Mouse (Mus musculus) heart, embryonic 10.5 days (tissue): Measurements from ENCODE around the gene Gm10964. TPM values are rescaled to one million over a fixed set of nuclear protein-coding genes. Genes with fewer than 3 reads are reported as not detected.

Experiments used
- DNase-seq: peaks from one replicate; pipeline ENCODE4 v3.0.0-alpha.2; 2017; ENCODE audit warnings: low spot score
- H3K27ac ChIP-seq: fragments of 300-500 bp; sonication (generic); 2 replicates; pipeline ENCODE4 v1.5.1; 2016; ENCODE audit warnings: mild to moderate bottlenecking
- H3K27me3 ChIP-seq: fragments of 300-500 bp; sonication (generic); 2 replicates; pipeline ENCODE4 v1.6.1; 2016; ENCODE audit warnings: mild to moderate bottlenecking; ENCODE audit not compliant: poor library complexity, insufficient read depth, severe bottlenecking
- H3K36me3 ChIP-seq: fragments of 300-500 bp; sonication (generic); 2 replicates; pipeline ENCODE4 v1.6.1; 2016; ENCODE audit warnings: mild to moderate bottlenecking, moderate library complexity
- H3K4me1 ChIP-seq: fragments of 300-500 bp; sonication (generic); 2 replicates; pipeline ENCODE4 v1.6.1; 2016; ENCODE audit warnings: mild to moderate bottlenecking
- H3K4me3 ChIP-seq: fragments of 300-500 bp; sonication (generic); 2 replicates; pipeline ENCODE4 v1.5.1; 2016; ENCODE audit warnings: mild to moderate bottlenecking, moderate library complexity
- H3K9me3 ChIP-seq: fragments of 300-500 bp; sonication (generic); 2 replicates; pipeline ENCODE4 v1.6.1; 2016; ENCODE audit warnings: mild to moderate bottlenecking, moderate library complexity
- WGBS: fragments of 180-500 bp; shearing (Covaris S2); methylation state at CpG from one replicate; pipeline ENCODE4 v1.1.7; 2016; 5-methylcytosine and 5-hydroxymethylcytosine counted together
- polyA plus RNA-seq: library from polyadenylated mRNA; unstranded; fragments of >200 nt; fragmentation: Nextera tagmentation; extraction: Ambion mirVana; gene quantifications from 2 replicates; pipeline ENCODE4 v1.2.1, GENCODE M21; 2016

Gm10964 gene
- not detected in 2 replicates for polyA plus RNA-seq

DNA sequence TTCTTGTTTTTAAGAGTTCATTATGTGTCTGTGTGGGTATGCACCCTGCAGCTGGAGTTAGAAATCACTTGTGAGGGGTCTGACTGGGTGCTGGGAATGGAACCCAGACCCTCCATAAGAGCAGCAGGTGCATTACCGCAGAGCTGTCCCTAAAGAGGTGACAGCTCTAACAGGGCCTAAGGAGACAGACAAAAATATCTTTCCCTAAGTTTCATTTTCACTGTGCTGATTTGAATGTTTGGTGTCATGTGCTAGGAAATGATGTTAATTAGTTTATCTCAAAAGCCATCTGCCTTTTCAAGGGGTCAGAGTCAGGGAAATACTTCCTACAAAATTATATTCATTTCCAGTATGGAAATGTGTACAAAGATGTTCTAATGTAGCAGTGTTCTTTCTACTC is at the start of gene Gm10964:
TSS of gene Gm10964 (plus strand) at position 38 of the 400 bp plus-strand sequence.
- H3K4me3 ChIP-seq: peak within 1 kb of the TSS; percentile 53
- peak within 1 kb of the TSS; percentile 87 for H3K27ac ChIP-seq
- no peak for DNase-seq
- WGBS: 84% methylated on average over 1 of the region's 1 CpGs
- no peaks in the 10 kb centered on the region for H3K27me3 ChIP-seq
- H3K9me3 ChIP-seq: no peaks in the 10 kb centered on the region
- peaks cover 46% of the 10 kb centered on the region for H3K4me1 ChIP-seq
- H3K36me3 ChIP-seq: peaks cover 19% of the 10 kb centered on the region

DNA sequence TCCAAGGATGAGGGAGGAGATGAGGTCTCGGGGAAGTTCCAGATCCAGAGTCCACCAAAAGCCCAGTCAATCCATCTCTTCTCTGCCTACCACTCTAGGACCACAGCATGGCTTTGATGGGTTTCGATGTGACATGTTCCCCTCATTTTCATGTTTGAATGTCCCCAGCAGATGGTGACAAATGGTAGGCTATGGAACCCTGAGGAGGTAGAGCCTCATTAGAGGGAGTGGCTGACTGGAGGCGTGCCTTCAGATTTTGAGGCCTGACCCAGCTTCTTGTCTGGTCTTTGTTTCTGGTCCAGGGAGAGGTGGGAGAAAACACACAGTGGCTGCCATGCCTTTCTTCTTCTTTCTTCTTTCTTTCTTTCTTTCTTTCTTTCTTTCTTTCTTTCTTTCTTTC is 48.7 kb upstream of the Gm10964 start:
- no peak overlapping the region for H3K27ac ChIP-seq
- no peak for DNase-seq
- 59% methylated on average over 3 of the region's 3 CpGs for WGBS
- no peaks in the 10 kb centered on the region for H3K36me3 ChIP-seq
- H3K4me1 ChIP-seq: no peaks in the 10 kb centered on the region
- no peak overlapping the region for H3K4me3 ChIP-seq
- no peaks in the 10 kb centered on the region for H3K27me3 ChIP-seq
- no peaks in the 10 kb centered on the region for H3K9me3 ChIP-seq

DNA sequence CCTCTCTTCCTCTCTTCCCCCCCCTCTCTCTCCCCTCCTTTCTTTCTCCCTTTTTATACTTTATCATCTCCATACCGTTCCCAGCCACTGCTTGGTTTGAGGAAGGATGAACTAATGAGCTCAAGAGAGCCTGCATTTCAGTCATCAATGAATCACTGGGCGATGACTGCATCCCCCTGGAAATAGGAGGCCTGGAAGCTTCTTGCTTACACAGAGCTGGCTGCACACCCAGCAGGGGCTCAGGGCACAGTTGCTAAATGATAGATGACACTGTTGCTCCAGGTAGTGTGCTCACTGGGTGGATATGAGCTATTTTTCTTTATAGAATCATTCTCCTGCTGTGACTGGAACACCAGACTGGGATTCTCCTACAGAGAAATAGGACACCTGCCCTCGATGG is 43.6 kb upstream of the Gm10964 start:
- H3K27ac ChIP-seq: no peak overlapping the region
- H3K4me1 ChIP-seq: no peaks in the 10 kb centered on the region
- no peak overlapping the region for H3K4me3 ChIP-seq
- WGBS: 62% methylated on average over 3 of the region's 3 CpGs
- DNase-seq: no peak
- no peaks in the 10 kb centered on the region for H3K27me3 ChIP-seq
- H3K9me3 ChIP-seq: no peaks in the 10 kb centered on the region
- no peaks in the 10 kb centered on the region for H3K36me3 ChIP-seq

DNA sequence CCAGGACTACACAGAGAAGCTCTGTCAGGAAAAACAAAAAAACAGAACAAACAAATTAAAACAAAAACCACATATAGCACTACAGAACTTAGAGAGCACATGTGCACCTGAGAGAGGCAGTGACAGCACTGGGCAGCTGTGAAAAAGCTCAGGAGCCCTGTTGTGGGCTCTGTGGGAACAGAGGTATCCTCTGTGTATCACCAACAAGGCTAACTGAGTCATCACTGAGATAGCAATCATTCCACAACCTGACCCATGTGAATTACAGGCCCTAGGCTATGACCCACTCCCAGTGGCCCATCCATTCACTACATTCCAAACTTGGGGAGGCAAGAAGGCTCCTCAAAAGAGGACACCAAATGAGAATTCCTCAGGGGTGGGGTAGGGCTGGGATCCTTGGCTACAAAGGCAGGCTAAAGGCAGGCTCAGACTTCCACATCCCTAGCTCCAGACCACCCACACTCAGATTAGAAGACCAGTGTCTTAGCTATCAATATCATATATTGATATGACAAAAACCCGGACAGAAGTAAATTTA is 42.7 kb upstream of the Gm10964 start:
- H3K4me1 ChIP-seq: no peaks in the 10 kb centered on the region
- no peak overlapping the region for H3K4me3 ChIP-seq
- H3K27ac ChIP-seq: no peak overlapping the region
- DNase-seq: no peak
- H3K27me3 ChIP-seq: no peaks in the 10 kb centered on the region
- H3K36me3 ChIP-seq: no peaks in the 10 kb centered on the region
- WGBS: 83% methylated on average over 1 of the region's 1 CpGs
- no peaks in the 10 kb centered on the region for H3K9me3 ChIP-seq

DNA sequence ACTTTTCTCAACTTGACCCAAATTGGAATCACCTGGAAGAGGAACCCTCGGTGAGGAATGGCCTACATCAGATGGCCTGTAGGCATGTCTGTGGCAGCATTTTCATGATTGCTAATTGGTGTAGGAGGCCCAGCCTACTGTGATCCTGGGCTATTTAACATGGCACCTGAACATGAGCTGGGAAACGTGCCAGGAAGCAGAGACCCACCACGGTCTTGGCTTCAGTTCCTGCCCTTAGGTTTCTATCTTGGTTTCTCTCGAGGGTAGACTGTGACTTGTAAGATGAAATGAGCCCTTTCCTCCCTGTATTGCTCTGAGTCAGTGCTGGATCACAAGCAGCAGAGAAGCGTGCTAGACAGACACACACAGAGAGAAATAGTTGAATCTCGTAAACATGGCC is 34.5 kb upstream of the Gm10964 start:
- H3K27me3 ChIP-seq: no peaks in the 10 kb centered on the region; the same call in 1 of the 2 replicates
- H3K36me3 ChIP-seq: no peaks in the 10 kb centered on the region
- H3K27ac ChIP-seq: no peak overlapping the region
- 78% methylated on average over 6 of the region's 6 CpGs for WGBS
- H3K4me3 ChIP-seq: no peak overlapping the region
- no peak for DNase-seq
- H3K4me1 ChIP-seq: no peaks in the 10 kb centered on the region
- no peaks in the 10 kb centered on the region for H3K9me3 ChIP-seq

DNA sequence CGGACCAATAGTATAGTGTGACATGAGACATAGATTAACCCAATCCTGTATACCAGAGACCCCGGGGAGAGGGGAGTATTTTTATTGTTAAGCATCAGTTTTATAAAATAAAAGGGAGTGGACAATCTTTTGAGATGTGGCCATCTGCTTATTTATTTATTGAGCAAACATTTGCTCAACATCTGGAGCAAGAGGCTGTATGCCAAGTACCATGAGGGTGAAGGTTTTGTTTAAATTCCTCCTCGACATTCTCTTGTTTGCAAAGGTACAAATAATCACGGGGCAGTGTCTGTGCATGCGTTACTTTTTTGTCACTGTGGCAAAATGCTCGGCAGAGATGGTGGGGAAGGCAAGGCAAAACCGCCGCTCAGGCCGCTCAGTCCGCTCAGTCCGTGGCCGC is 33.7 kb upstream of the Gm10964 start:
- DNase-seq: no peak
- H3K9me3 ChIP-seq: no peaks in the 10 kb centered on the region
- 85% methylated on average over 12 of the region's 12 CpGs for WGBS

DNA sequence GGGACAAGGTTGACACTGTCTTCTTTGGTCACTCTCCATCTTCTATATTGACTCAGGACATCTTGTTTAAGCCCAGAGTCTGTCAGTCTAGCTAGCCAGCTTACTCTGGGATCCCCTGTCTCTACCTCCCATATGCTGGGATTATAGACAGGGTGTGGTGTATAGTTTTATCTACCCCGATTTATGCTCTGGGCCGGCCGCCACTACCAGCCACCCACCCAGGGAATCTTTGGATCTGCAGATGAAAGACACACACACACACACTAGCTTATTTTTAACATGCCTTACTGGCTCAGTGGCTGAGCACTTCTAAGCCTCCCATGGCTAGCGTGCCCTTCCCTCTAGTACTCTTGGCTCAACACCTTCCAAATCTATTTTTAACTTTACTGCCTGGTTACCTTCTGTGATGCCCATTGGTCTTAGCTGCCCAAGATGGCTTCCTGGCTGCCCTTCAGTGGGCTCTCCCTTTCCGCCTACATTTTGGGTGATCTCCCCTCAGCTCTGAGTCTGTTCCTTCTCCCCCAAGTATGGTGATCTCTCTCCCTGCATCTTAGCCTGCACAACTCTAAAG is 29.6 kb upstream of the Gm10964 start:
- 76% methylated on average over 5 of the region's 5 CpGs for WGBS
- DNase-seq: no peak
- H3K36me3 ChIP-seq: no peaks in the 10 kb centered on the region

More for the DNA sequence above, 33.7 kb upstream of the Gm10964 start:
- Histone ChIP-seq H3K27me3 (no peaks in the 10 kb centered on the region; the same call in 1 of the 2 replicates), H3K4me1 (no peaks in the 10 kb centered on the region), H3K36me3 (no peaks in the 10 kb centered on the region), H3K27ac (no peak overlapping the region), H3K4me3 (no peak overlapping the region)

DNA sequence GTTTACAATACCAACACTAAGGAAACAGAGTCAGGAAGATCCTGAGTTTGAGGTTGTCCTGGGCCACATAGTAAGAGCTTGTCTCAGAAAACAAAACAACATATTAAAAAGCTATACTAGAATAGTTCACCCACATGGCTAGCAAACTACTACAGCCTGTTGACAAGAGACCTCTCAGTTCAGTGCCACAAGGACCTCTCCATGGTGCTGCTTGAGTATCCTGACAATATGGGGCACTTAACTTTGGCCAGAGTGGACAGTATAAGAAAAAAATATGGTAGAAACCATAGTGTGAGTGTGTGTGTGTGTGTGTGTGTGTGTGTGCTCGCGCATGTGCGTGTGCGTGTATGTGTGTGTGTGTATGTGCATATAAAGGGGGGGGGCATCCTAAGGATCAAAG is 27.0 kb upstream of the Gm10964 start:
- DNase-seq: no peak
- 90% methylated on average over 4 of the region's 4 CpGs for WGBS
- peaks cover 9% of the 10 kb centered on the region; the same call in 1 of the 2 replicates for H3K4me1 ChIP-seq
- no peaks in the 10 kb centered on the region for H3K27me3 ChIP-seq
- no peak overlapping the region for H3K4me3 ChIP-seq
- no peaks in the 10 kb centered on the region for H3K9me3 ChIP-seq
- no peaks in the 10 kb centered on the region for H3K36me3 ChIP-seq
- H3K27ac ChIP-seq: no peak overlapping the region

More for the DNA sequence above, 29.6 kb upstream of the Gm10964 start:
- Histone ChIP-seq H3K4me3 (no peak overlapping the region), H3K9me3 (no peaks in the 10 kb centered on the region), H3K4me1 (no peaks in the 10 kb centered on the region), H3K27ac (no peak overlapping the region), H3K27me3 (no peaks in the 10 kb centered on the region; the same call in 1 of the 2 replicates)

DNA sequence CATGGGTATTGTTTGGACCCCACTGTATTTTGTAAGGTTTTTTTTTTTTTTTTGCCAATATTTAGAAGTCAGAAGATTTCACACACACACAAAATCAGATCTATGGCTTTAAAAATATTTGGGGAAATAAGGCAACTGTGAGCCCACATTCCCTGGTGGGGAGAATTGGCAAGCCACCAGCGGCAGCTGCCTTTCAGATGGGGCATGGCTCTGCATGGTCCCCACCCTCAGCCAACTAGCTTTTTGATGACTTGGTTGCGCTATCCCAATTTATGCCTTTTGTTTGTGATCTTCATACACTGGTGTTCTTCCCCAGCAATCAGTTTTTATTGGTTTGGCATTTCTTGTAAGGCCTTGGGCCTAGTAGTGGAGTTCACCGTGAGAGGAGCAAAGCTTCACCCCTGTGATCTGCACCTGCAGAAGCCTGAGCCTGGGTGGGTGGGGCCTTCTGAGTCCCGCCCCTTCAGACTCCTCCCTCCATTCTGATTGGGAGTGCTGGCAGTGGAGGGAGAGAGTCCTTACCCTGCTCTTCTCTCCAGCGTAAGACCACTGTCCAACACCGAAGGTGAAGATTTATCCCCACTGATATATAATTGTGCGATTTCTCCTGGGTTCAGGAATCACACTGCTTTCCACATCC is 24.8 kb upstream of the Gm10964 start:
- Histone ChIP-seq H3K4me3 (no peak overlapping the region), H3K36me3 (no peaks in the 10 kb centered on the region), H3K27ac (no peak overlapping the region), H3K9me3 (no peaks in the 10 kb centered on the region), H3K27me3 (no peaks in the 10 kb centered on the region), H3K4me1 (peaks cover 14% of the 10 kb centered on the region; the same call in 1 of the 2 replicates)
- WGBS: 61% methylated on average over 7 of the region's 7 CpGs
- DNase-seq: no peak

DNA sequence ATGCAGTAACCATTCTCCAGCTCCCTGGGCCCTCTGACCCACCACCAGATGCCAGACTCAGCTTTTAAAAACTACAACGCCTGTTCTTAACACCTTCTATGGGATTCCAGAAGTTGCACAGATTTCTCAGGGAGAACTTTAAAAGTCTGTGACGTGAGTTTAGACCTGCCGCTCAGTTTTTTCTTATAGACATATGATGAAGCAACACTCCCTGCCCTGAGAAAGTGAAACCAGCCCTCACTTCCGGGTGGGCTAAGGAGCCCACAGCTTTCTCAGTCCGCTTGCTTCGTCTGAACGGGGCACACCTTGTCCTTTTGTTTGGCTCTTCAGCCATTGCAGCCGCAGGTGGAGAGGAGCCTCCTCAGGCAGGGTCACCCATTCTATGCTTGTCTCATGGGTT is 24.2 kb upstream of the Gm10964 start:
- Histone ChIP-seq H3K9me3 (no peaks in the 10 kb centered on the region), H3K36me3 (no peaks in the 10 kb centered on the region), H3K27me3 (no peaks in the 10 kb centered on the region), H3K4me1 (peaks cover 14% of the 10 kb centered on the region; the same call in 1 of the 2 replicates), H3K27ac (no peak overlapping the region), H3K4me3 (no peak overlapping the region)
- DNase-seq: no peak
- 70% methylated on average over 8 of the region's 8 CpGs for WGBS

DNA sequence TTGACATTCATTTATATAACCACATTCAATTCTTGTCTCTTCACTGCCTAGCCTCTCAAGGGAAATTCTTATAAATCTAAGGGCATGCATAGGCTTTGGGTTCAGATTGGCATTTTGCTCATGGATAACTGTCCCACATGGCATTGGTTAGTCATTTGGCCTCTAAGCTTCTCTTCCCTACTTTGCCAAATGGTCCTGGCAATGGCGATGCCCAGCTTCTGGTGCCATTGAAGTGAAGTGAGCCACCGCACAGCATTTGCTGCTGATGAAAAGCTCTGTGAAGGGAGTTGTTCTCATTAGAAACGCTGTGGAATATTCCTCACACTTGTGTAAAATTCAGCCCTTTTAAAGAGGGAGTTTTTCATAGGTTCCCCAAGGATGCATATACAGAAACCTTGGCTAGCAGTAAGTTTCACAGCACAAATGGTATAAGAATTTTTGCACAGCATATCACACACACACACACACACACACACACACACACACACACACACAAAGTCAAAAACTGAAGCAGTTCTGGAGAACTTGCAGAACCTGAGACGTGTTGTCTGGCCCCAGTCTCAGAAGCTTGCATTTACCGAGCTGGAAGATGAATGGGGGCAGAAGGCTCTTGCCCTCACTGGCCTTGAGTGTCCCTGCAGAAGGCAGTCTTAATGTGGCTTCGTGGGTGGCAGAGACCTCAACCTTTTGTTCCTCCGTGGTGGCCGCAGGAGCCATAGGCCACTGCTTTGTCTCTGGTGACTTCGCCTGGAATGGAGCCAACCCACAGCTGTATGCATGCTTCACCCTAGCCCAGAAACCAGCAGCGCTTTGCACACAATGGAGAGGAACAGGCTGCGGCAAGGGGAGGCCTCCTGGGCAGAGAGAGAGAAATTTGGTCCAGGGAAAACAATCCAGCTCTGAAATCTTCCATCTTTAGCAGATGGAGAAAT is 23.1 kb upstream of the Gm10964 start:
- Histone ChIP-seq H3K4me1 (peaks cover 14% of the 10 kb centered on the region; the same call in 1 of the 2 replicates), H3K9me3 (no peaks in the 10 kb centered on the region), H3K27me3 (no peaks in the 10 kb centered on the region), H3K36me3 (no peaks in the 10 kb centered on the region), H3K4me3 (no peak overlapping the region), H3K27ac (no peak overlapping the region)
- no peak for DNase-seq
- WGBS: 67% methylated on average over 11 of the region's 11 CpGs

DNA sequence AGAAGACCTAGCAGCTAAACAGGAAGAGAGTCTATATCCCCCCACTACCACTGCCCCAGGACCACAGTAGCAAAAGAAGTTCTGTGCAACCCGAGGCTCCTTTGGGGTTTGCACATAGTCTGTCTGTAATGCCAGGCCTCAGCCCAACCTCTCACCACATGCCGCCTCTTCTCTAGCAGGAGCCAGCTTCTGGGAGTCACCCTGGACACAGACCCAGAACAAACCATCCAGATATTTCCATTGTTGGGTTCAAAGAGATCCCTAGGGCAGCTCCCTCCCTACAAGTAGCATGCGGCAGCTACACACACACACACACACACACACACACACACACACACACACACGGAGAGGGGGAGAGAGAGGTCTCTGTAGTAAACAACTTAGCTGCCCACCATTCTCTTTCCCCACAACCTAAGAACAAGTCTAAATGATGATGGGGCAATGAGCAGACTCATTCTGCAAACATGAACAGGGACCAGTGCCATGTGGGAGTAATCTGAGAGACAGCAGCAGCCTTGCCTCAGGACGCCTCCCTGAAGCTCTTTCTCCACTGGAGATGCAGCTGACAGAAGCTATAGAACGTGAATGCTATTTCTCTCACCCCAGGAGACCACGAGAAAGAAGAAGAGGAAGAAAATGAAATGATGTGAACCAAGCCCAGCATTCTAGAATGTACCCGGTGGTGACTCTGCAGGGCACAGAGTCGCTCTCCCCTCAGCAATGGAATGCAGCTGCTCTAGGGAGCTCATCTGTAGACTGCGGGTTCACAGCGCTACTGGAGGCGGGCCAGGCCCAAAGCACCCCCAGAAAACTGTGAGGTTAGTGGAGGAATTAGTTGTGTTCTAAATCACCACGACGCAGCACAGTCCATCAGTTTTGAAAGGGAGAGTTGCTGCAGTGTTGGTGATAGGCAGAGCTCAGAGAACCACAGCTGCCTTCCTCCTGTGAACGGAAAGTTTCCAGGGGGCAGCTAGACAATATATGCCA is 22.1 kb upstream of the Gm10964 start:
- Histone ChIP-seq H3K4me3 (no peak overlapping the region), H3K27ac (no peak overlapping the region), H3K36me3 (no peaks in the 10 kb centered on the region), H3K9me3 (no peaks in the 10 kb centered on the region), H3K4me1 (peaks cover 14% of the 10 kb centered on the region; the same call in 1 of the 2 replicates), H3K27me3 (no peaks in the 10 kb centered on the region)
- DNase-seq: no peak
- 56% methylated on average over 15 of the region's 15 CpGs for WGBS
